Mouse (Mus musculus) ovary, adult 2 months (tissue): ENCODE results near the gene H2al1b. TPM values are rescaled to one million over a fixed set of nuclear protein-coding genes. Genes with fewer than 3 reads are reported as not detected.

Experiments
- polyA plus RNA-seq: library from polyadenylated mRNA; depleted of rRNA; stranded (reverse); fragments of >200 nt; gene quantifications from 2 replicates; pipeline ENCODE4 v1.2.3, GENCODE M21; 2012; rRNA removed

The H2al1b gene
- not detected in 2 replicates for polyA plus RNA-seq

GRCm38 (mm10) chrX:11302132-11302531 lies at the start of gene H2al1b:
Gene H2al1b, plus strand, starts transcription at chrX:11302432.

GRCm38 (mm10) chrX:11298957-11299356 lies 3.3 kb upstream of the H2al1b start, which contains the start of gene H2al1a:
Gene H2al1a, plus strand, starts transcription at chrX:11299257.

GRCm38 (mm10) chrX:11305355-11305754 lies 3.1 kb downstream of the H2al1b start, which contains the start of gene H2al1c:
Gene H2al1c, plus strand, starts transcription at chrX:11305655.

GRCm38 (mm10) chrX:11308524-11308923 lies 6.3 kb downstream of the H2al1b start, which contains the start of gene H2al1d:
Gene H2al1d, plus strand, starts transcription at chrX:11308824.

GRCm38 (mm10) chrX:11311634-11312033 lies 9.4 kb downstream of the H2al1b start, which contains the start of gene H2al1e:
Gene H2al1e, plus strand, starts transcription at chrX:11311934.

GRCm38 (mm10) chrX:11314858-11315257 lies 12.6 kb downstream of the H2al1b start, which contains the start of gene H2al1f:
Gene H2al1f, plus strand, starts transcription at chrX:11315158.

GRCm38 (mm10) chrX:11317956-11318355 lies 15.7 kb downstream of the H2al1b start, which contains the start of gene H2al1g:
Gene H2al1g, plus strand, starts transcription at chrX:11318256.

GRCm38 (mm10) chrX:11321192-11321591 lies 19.0 kb downstream of the H2al1b start, which contains the start of gene H2al1h:
Gene H2al1h, plus strand, starts transcription at chrX:11321492.

GRCm38 (mm10) chrX:11324359-11324758 lies 22.1 kb downstream of the H2al1b start, which contains the start of gene H2al1i:
Gene H2al1i, plus strand, starts transcription at chrX:11324659.

GRCm38 (mm10) chrX:11327522-11327921 lies 25.3 kb downstream of the H2al1b start, which contains the start of gene H2al1j:
Gene H2al1j, plus strand, starts transcription at chrX:11327822.

Other genes with a start within 250 kb of the H2al1b start
- not detected in 2 replicates for gene H2al1a, start 3.2 kb upstream of the H2al1b start, polyA plus RNA-seq
- gene H2al1c, start 3.2 kb downstream of the H2al1b start, polyA plus RNA-seq, result not detected in 2 replicates
- gene H2al1d, start 6.4 kb downstream of the H2al1b start, polyA plus RNA-seq, result not detected in 2 replicates
- gene H2al1e, start 9.5 kb downstream of the H2al1b start, polyA plus RNA-seq, result not detected in 2 replicates
- not detected in 2 replicates for gene H2al1f, start 12.7 kb downstream of the H2al1b start, polyA plus RNA-seq
- not detected in 2 replicates for gene H2al1g, start 15.8 kb downstream of the H2al1b start, polyA plus RNA-seq
- gene H2al1h, start 19.1 kb downstream of the H2al1b start, polyA plus RNA-seq, result not detected in 2 replicates
- not detected in 2 replicates for gene H2al1i, start 22.2 kb downstream of the H2al1b start, polyA plus RNA-seq
- not detected in 2 replicates for gene H2al1j, start 25.4 kb downstream of the H2al1b start, polyA plus RNA-seq